Mouse (Mus musculus) cortical plate, adult 2 months (tissue): ENCODE results near the gene Tctn3.

ENCODE experiments used
- CTCF ChIP-seq: fragments of 200-500 bp; IDR thresholded peaks from 2 replicates; pipeline ENCODE4 v1.5.1; 2011; ENCODE audit warnings: mild to moderate bottlenecking, control low read depth, low read length; ENCODE audit not compliant: insufficient read depth; ENCODE audit errors: extremely low read depth
- POLR2A ChIP-seq: fragments of 200-500 bp; IDR thresholded peaks from 2 replicates; pipeline ENCODE4 v1.6.1; 2011; ENCODE audit warnings: mild to moderate bottlenecking, low read length, control low read depth; ENCODE audit not compliant: insufficient read depth; ENCODE audit errors: extremely low read depth

GRCm38 (mm10) chr19:40548386-40548785, 63.6 kb downstream of the Tctn3 start:
- no peak for TF ChIP-seq POLR2A
- TF ChIP-seq CTCF = no peak
